Mouse (Mus musculus): Measurements from ENCODE around the gene Kif23. TPM values are rescaled to one million over a fixed set of nuclear protein-coding genes. Genes with fewer than 3 reads are reported as not detected.
A peak's percentile ranks its signal among the peaks of the same experiment; 100 is the strongest.

Kif23 gene
- polyA plus RNA-seq, 1 experiment from 2014 or later: 79.3 TPM

- Histone ChIP-seq H3K9ac (peak within 1 kb of the TSS; percentile 97), H3K4me2 (peak within 1 kb of the TSS; percentile 91), H3K4me3 (peak within 1 kb of the TSS; percentile 98), H3K36me3 (peaks cover 52% of the 10 kb centered on the region), H3K9me3 (no peaks in the 10 kb centered on the region), H3K27me3 (replicated peaks) (no peaks in the 10 kb centered on the region), H3K4me1 (peaks cover 32% of the 10 kb centered on the region), H3K27ac (replicated peaks) (peak within 1 kb of the TSS; percentile 97)
- under 1% methylated on average over 70 of the region's 70 CpGs for WGBS
- peak; percentile 93 for ATAC-seq (ENCODE audit: extremely low read depth, insufficient number of reproducible peaks, low FRiP score, low TSS enrichment)
Measured at GRCm38 (mm10) chr9:61914203-61914916, 32.2 kb downstream of the Kif23 start, which contains the start of gene Rplp1. Gene Rplp1 (minus strand): TSS chr9:61914542.

- no peak overlapping the region for H3K4me2 ChIP-seq
- peaks cover 32% of the 10 kb centered on the region for H3K4me1 ChIP-seq
- no peak overlapping the region for H3K4me3 ChIP-seq
- no peak for ATAC-seq (ENCODE audit: extremely low read depth, insufficient number of reproducible peaks, low FRiP score, low TSS enrichment)
- 55% methylated on average over 6 of the region's 6 CpGs for WGBS
- no peak overlapping the region for H3K9ac ChIP-seq
- peaks cover 26% of the 10 kb centered on the region for H3K36me3 ChIP-seq
- H3K27ac ChIP-seq (replicated peaks): no peak overlapping the region
- no peaks in the 10 kb centered on the region for H3K27me3 ChIP-seq (replicated peaks)
- H3K9me3 ChIP-seq: no peaks in the 10 kb centered on the region
Measured at GRCm38 (mm10) chr9:61911300-61912128, 35.1 kb downstream of the Kif23 start.

GRCm38 (mm10) chr9:61910526-61911256, 35.9 kb downstream of the Kif23 start:
- WGBS: 27% methylated on average over 20 of the region's 20 CpGs
- H3K36me3 ChIP-seq: peaks cover 23% of the 10 kb centered on the region
- ATAC-seq (ENCODE audit: extremely low read depth, insufficient number of reproducible peaks, low FRiP score, low TSS enrichment): no peak

GRCm38 (mm10) chr9:61909633-61910032, 36.9 kb downstream of the Kif23 start:
- WGBS: 81% methylated on average over 1 of the region's 1 CpGs
- Histone ChIP-seq H3K4me2 (no peak overlapping the region), H3K27me3 (replicated peaks) (peaks cover 8% of the 10 kb centered on the region; the same call in 1 of the 2 replicates)

More at GRCm38 (mm10) chr9:61910526-61911256, 35.9 kb downstream of the Kif23 start:
- Histone ChIP-seq H3K4me1 (peaks cover 32% of the 10 kb centered on the region), H3K4me3 (no peak overlapping the region), H3K27me3 (replicated peaks) (no peaks in the 10 kb centered on the region), H3K4me2 (no peak overlapping the region), H3K9ac (no peak overlapping the region), H3K27ac (replicated peaks) (no peak overlapping the region), H3K9me3 (no peaks in the 10 kb centered on the region)

GRCm38 (mm10) chr9:61908832-61909407, 37.7 kb downstream of the Kif23 start:
- Histone ChIP-seq H3K4me1 (peaks cover 28% of the 10 kb centered on the region), H3K9ac (no peak overlapping the region), H3K27me3 (replicated peaks) (peaks cover 9% of the 10 kb centered on the region; the same call in 1 of the 2 replicates), H3K27ac (replicated peaks) (no peak overlapping the region), H3K4me2 (no peak overlapping the region), H3K9me3 (no peaks in the 10 kb centered on the region), H3K36me3 (peaks cover 23% of the 10 kb centered on the region), H3K4me3 (no peak overlapping the region)
- no peak for ATAC-seq (ENCODE audit: extremely low read depth, insufficient number of reproducible peaks, low FRiP score, low TSS enrichment)
- 86% methylated on average over 11 of the region's 11 CpGs for WGBS

More at GRCm38 (mm10) chr9:61909633-61910032, 36.9 kb downstream of the Kif23 start:
- Histone ChIP-seq H3K4me1 (peaks cover 25% of the 10 kb centered on the region), H3K36me3 (peaks cover 23% of the 10 kb centered on the region), H3K9ac (no peak overlapping the region), H3K9me3 (no peaks in the 10 kb centered on the region), H3K27ac (replicated peaks) (no peak overlapping the region), H3K4me3 (no peak overlapping the region)
- no peak for ATAC-seq (ENCODE audit: extremely low read depth, insufficient number of reproducible peaks, low FRiP score, low TSS enrichment)

GRCm38 (mm10) chr9:61908341-61908740, 38.2 kb downstream of the Kif23 start:
- Histone ChIP-seq H3K9me3 (no peaks in the 10 kb centered on the region), H3K4me3 (no peak overlapping the region), H3K27me3 (replicated peaks) (peaks cover 14% of the 10 kb centered on the region; the same call in 1 of the 2 replicates), H3K9ac (no peak overlapping the region), H3K4me2 (no peak overlapping the region), H3K27ac (replicated peaks) (no peak overlapping the region), H3K36me3 (peaks cover 20% of the 10 kb centered on the region), H3K4me1 (peaks cover 23% of the 10 kb centered on the region)
- no peak for ATAC-seq (ENCODE audit: extremely low read depth, insufficient number of reproducible peaks, low FRiP score, low TSS enrichment)
- 79% methylated on average over 3 of the region's 3 CpGs for WGBS

- peaks cover 18% of the 10 kb centered on the region for H3K4me1 ChIP-seq
- H3K27ac ChIP-seq (replicated peaks): no peak overlapping the region
- H3K4me2 ChIP-seq: no peak overlapping the region
- WGBS: 64% methylated on average over 4 of the region's 4 CpGs
- ATAC-seq (ENCODE audit: extremely low read depth, insufficient number of reproducible peaks, low FRiP score, low TSS enrichment): no peak
- H3K9ac ChIP-seq: no peak overlapping the region
- peaks cover 18% of the 10 kb centered on the region for H3K27me3 ChIP-seq (replicated peaks)
- H3K36me3 ChIP-seq: peaks cover 14% of the 10 kb centered on the region
- H3K4me3 ChIP-seq: no peak overlapping the region
- no peaks in the 10 kb centered on the region for H3K9me3 ChIP-seq
Measured at GRCm38 (mm10) chr9:61907621-61908295, 38.8 kb downstream of the Kif23 start.

- Histone ChIP-seq H3K27me3 (replicated peaks) (peaks cover 26% of the 10 kb centered on the region), H3K9me3 (no peaks in the 10 kb centered on the region), H3K36me3 (peaks cover 5% of the 10 kb centered on the region), H3K4me3 (no peak overlapping the region), H3K27ac (replicated peaks) (no peak overlapping the region), H3K9ac (no peak overlapping the region), H3K4me2 (no peak overlapping the region), H3K4me1 (peaks cover 9% of the 10 kb centered on the region)
- ATAC-seq (ENCODE audit: extremely low read depth, insufficient number of reproducible peaks, low FRiP score, low TSS enrichment): no peak
- 60% methylated on average over 10 of the region's 10 CpGs for WGBS
Measured at GRCm38 (mm10) chr9:61906912-61907311, 39.7 kb downstream of the Kif23 start.

GRCm38 (mm10) chr9:61905576-61905975, 41.0 kb downstream of the Kif23 start:
- Histone ChIP-seq H3K9me3 (no peaks in the 10 kb centered on the region), H3K4me2 (no peak overlapping the region), H3K9ac (no peak overlapping the region), H3K27ac (replicated peaks) (no peak overlapping the region), H3K4me1 (peaks cover 3% of the 10 kb centered on the region; the same call in 1 of the 2 replicates), H3K36me3 (no peaks in the 10 kb centered on the region), H3K27me3 (replicated peaks) (peaks cover 39% of the 10 kb centered on the region), H3K4me3 (no peak overlapping the region)
- 81% methylated on average over 5 of the region's 5 CpGs for WGBS
- ATAC-seq (ENCODE audit: extremely low read depth, insufficient number of reproducible peaks, low FRiP score, low TSS enrichment): no peak

- H3K4me1 ChIP-seq: peaks cover 6% of the 10 kb centered on the region; the same call in 1 of the 2 replicates
- H3K36me3 ChIP-seq: no peaks in the 10 kb centered on the region
- H3K4me2 ChIP-seq: no peak overlapping the region
- H3K9ac ChIP-seq: 0 out of 2 replicates have a peak overlapping the region, but pooled peaks have one; percentile 24
- WGBS: 23% methylated on average over 7 of the region's 7 CpGs
- ATAC-seq (ENCODE audit: extremely low read depth, insufficient number of reproducible peaks, low FRiP score, low TSS enrichment): no peak
- no peak overlapping the region for H3K27ac ChIP-seq (replicated peaks)
- no peak overlapping the region for H3K4me3 ChIP-seq
- H3K9me3 ChIP-seq: no peaks in the 10 kb centered on the region
- peaks cover 50% of the 10 kb centered on the region for H3K27me3 ChIP-seq (replicated peaks)
Measured at GRCm38 (mm10) chr9:61904201-61904600, 42.4 kb downstream of the Kif23 start.

Measured in heart, embryonic 13.5 days (tissue).